Mouse (Mus musculus) bone marrow macrophage, adult 2 months (primary cell): Measurements from ENCODE around the gene Ptdss2.

Source experiments
- CTCF ChIP-seq: IDR thresholded peaks from 2 replicates; pipeline ENCODE4 v1.5.1; 2012; ENCODE audit warnings: low read depth, mild to moderate bottlenecking, low read length, moderate library complexity
- POLR2A ChIP-seq: IDR thresholded peaks from 2 replicates; pipeline ENCODE4 v1.6.1; 2012; ENCODE audit warnings: mild to moderate bottlenecking, low read depth, low read length, borderline replicate concordance

DNA sequence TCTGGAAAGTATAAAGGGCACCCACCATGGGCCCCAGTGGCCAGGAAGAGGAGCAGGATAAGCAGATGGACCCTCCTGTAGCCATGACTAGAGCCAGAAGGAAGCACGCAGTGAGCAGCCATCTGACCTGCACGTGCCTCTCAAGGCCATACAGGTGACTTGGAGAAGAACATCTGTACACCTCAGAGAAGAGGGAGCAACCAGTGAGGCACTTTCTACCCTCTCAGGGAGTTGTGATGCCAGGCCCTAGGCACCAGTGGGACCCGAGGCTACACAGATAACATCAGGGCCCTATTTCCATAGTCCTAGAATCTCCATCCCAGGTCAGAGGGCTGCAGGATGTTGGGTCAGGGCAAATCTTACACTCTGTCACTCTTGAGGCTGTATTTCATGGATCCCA lies 68.0 kb downstream of the Ptdss2 start:
- TF ChIP-seq CTCF (no peak), POLR2A (no peak)
